Mouse (Mus musculus): ENCODE measurements at regions not wholly inside any gene's neighbourhood (a gene's known extent, or its start where the extent isn't known, plus 50 kb on each side); places are given as distances from the start of the nearest gene placed in this dataset. TPM values are rescaled to one million over a fixed set of nuclear protein-coding genes. Genes with fewer than 3 reads are reported as not detected.

DNA sequence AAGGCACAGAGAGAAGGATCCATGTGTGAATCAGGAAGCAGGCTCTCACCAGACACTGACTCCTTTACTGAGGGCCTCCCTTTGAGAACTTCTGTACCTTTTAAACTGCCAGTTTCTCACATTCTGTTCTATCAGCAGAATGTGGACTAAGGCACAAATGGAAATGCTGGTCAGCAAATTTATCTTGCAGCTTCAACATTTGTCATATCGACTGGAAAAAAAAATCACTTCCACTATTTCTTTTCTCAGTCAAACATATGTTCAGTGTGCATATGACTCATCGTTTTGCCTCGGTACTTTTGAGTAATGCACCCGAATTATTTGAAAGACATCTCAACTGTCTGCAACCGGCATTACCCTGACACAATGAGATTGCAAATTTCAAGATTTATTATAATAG lies 101.4 kb upstream of the Sphkap start:
- Histone ChIP-seq H3K4me1 (no peaks in the 10 kb centered on the region), H3K9me3 (replicated peaks) (no peaks in the 10 kb centered on the region), H3K4me3 (no peak overlapping the region), H3K36me3 (no peaks in the 10 kb centered on the region), H3K27me3 (ENCODE audit: low read depth, poor library complexity, severe bottlenecking) (no peaks in the 10 kb centered on the region), H3K27ac (no peak overlapping the region)
- WGBS, result 86% methylated on average over 5 of the region's 5 CpGs
- DNase-seq (ENCODE audit: low spot score), result no peak

DNA sequence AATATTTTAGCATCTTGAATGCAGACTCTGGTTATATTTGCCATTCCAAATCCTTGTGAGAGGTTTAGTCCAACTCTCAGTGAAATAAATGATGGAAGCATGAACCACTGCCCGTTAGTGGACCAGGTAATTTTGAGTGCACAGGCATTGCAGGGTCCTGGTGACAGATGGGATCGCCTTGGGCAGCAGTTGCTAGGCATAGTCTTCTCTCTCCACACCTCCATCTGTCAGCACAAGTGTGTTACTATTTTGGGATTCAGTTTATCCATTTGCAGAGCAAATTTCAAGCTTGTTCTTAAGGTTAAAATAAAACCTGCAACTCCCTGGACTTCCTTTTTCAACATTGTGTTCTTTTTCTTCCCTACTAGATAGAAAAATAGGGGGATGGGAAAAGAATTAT lies 97.4 kb upstream of the Sphkap start:
- WGBS, result 86% methylated on average over 2 of the region's 2 CpGs

DNA sequence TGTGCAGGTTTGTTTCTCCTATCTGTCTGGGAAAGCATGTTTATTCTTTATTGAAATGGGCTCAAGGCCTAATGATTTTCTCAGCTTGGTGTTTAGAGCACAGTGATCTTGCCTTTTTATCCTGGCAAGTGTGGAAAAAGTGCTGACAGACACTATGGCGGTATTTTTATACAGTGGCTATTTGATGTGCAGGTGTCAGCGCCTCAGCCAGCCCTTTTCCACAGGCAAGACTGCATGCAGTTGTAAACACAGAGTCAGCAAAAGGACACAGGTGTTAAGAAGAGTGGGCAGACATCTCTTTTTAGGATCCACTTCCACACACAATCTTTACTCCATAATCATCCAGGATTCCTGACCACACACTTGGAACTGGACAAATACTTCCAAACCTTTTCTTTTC lies 88.9 kb upstream of the Sphkap start:
- Histone ChIP-seq H3K4me1 (no peaks in the 10 kb centered on the region), H3K9me3 (replicated peaks) (no peaks in the 10 kb centered on the region), H3K36me3 (no peaks in the 10 kb centered on the region), H3K27ac (no peak overlapping the region), H3K27me3 (ENCODE audit: low read depth, poor library complexity, severe bottlenecking) (no peaks in the 10 kb centered on the region), H3K4me3 (no peak overlapping the region)
- DNase-seq (ENCODE audit: low spot score), result no peak
- 89% methylated on average over 2 of the region's 2 CpGs for WGBS

More for the DNA sequence above, 97.4 kb upstream of the Sphkap start:
- Histone ChIP-seq H3K27ac (no peak overlapping the region), H3K9me3 (replicated peaks) (no peaks in the 10 kb centered on the region), H3K4me1 (no peaks in the 10 kb centered on the region), H3K36me3 (no peaks in the 10 kb centered on the region), H3K4me3 (no peak overlapping the region), H3K27me3 (ENCODE audit: low read depth, poor library complexity, severe bottlenecking) (no peaks in the 10 kb centered on the region)
- DNase-seq (ENCODE audit: low spot score), result no peak

DNA sequence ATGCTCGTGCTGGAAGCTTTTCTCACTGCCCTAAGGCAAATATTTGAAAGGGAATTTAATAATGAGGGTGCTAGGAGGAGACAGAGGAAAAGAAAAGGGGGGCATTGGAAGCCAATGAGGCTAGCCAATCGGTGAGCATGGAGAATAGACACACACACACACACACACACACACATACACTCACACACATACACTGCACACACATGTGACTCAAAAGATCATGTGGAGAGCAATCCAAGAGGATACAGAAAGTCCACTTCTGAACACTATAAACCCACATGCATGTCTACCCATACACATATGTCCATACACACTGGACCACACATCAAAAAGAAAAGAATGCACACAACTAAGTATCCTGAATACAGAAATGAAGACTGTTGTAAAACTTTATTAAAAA lies 88.4 kb upstream of the Sphkap start:
- WGBS, result 55% methylated on average over 2 of the region's 2 CpGs
- H3K4me3 ChIP-seq, result no peak overlapping the region
- H3K27ac ChIP-seq, result no peak overlapping the region

DNA sequence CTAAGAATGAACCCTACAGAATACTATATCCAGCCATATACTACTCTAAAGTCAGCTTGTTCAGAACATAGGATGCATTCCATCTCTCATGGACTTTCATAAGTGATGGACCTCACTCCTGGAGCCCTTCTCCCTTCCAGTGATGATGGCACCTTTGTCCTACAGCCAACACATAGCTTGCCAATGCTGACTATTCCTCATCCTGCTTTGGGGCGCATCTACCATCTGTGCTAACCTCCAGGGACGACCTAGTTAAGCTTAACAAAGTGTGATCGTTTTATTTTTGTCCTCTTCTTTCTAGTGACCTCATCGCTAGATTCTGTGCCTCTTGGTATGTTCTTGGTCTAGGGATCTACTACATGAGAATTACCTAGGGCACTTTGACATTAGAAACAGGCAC lies 87.0 kb upstream of the Sphkap start:
- H3K27me3 ChIP-seq (ENCODE audit: low read depth, poor library complexity, severe bottlenecking), result no peaks in the 10 kb centered on the region
- no peak overlapping the region for H3K4me3 ChIP-seq
- no peak for DNase-seq (ENCODE audit: low spot score)
- 83% methylated on average over 4 of the region's 4 CpGs for WGBS
- H3K9me3 ChIP-seq (replicated peaks), result no peaks in the 10 kb centered on the region
- no peak overlapping the region for H3K27ac ChIP-seq
- H3K4me1 ChIP-seq, result no peaks in the 10 kb centered on the region
- no peaks in the 10 kb centered on the region for H3K36me3 ChIP-seq

More for the DNA sequence above, 88.4 kb upstream of the Sphkap start:
- H3K36me3 ChIP-seq, result no peaks in the 10 kb centered on the region
- H3K9me3 ChIP-seq (replicated peaks), result no peaks in the 10 kb centered on the region
- no peaks in the 10 kb centered on the region for H3K27me3 ChIP-seq (ENCODE audit: low read depth, poor library complexity, severe bottlenecking)
- no peaks in the 10 kb centered on the region for H3K4me1 ChIP-seq
- no peak for DNase-seq (ENCODE audit: low spot score)

DNA sequence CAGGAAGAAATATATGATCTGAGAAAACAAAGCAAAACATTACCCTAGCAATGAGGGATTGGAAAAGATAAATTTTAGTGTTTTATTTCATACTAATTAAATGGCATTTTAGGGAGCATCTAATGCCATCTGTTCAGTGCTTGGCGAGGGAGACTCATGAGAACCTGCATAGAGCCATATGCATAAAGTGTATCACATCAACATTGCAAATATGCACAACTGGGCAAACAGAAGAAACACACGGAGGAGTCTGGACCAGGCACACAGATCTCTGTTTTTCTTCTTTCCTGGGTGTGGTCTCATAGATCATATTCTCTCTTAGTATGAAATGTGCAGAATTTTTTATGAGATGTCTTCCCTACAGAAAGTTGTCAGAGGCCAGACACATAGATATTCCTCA lies 71.1 kb upstream of the Sphkap start:
- Histone ChIP-seq H3K27ac (no peak overlapping the region), H3K27me3 (ENCODE audit: low read depth, poor library complexity, severe bottlenecking) (no peaks in the 10 kb centered on the region), H3K4me3 (no peak overlapping the region), H3K9me3 (replicated peaks) (no peaks in the 10 kb centered on the region), H3K4me1 (no peaks in the 10 kb centered on the region), H3K36me3 (no peaks in the 10 kb centered on the region)
- 83% methylated on average over 2 of the region's 2 CpGs for WGBS
- no peak for DNase-seq (ENCODE audit: low spot score)

Small RNA genes lying in the stretch of these regions (microRNA-seq; reads per million reads assigned to microRNA genes)
- not detected for gene Gm25754

Data from limb, embryonic 10.5 days (tissue).